In genomic region chr11:102289511-102290100, GRCm38 (mm10) we compare ENCODE assay signal across 20 mouse cellular contexts. TPM values are rescaled to one million over a fixed set of nuclear protein-coding genes. Genes with fewer than 3 reads are reported as not detected.
DNase-seq lines count a peak whose midpoint lies in the region; ATAC-seq and TF ChIP-seq lines count a peak whose summit lies in the region.
"Had no signal": no experiment of that assay in that cellular context is flagged by ENCODE, and none has a peak within 500 bp of the region (broad histone marks: within the 10 kb centered on the region; RNA-seq: fewer than 3 reads in every experiment).

No protein-coding gene starts in this region.

- TF ChIP-seq EP300 in CH12.LX (IDR thresholded peaks at IDR 0.05; ENCODE audit: low read length), result no peak

- TF ChIP-seq CTCF in CH12.LX (conservative IDR thresholded peaks at IDR 0.05 in 1 of 2, IDR thresholded peaks at IDR 0.05 in 1 of 2; ENCODE audit: low read depth in 2 of 2, low read length in 2 of 2), result no peak
- TF ChIP-seq CTCF in embryonic fibroblast, embryonic 13.5 days (IDR thresholded peaks at IDR 0.05; ENCODE audit: borderline replicate concordance, insufficient read depth, low read length), result no peak

- peak overlapping the region; percentile 22; the same call in 1 of the 2 replicates for H3K27ac ChIP-seq in liver, embryonic 12.5 days
- no peak overlapping the region for H3K27ac ChIP-seq in CH12.LX (ENCODE audit: insufficient read depth, low read depth)
- no peak overlapping the region for H3K27ac ChIP-seq in embryonic fibroblast, embryonic 13.5 days (ENCODE audit: insufficient read depth, low read length)
- H3K27ac ChIP-seq: forebrain, embryonic 13.5 days had no signal

- H3K4me2 ChIP-seq in liver, embryonic 12.5 days, result no peak overlapping the region
- no peak overlapping the region for H3K4me2 ChIP-seq in CH12.LX (ENCODE audit: insufficient read depth, low read depth, poor library complexity, severe bottlenecking)
- H3K4me2 ChIP-seq: forebrain, embryonic 13.5 days; heart, embryonic 12.5 days had no signal

- peaks cover 4% of the 10 kb centered on the region; the same call in 1 of the 2 replicates for H3K79me2 ChIP-seq in CH12.LX (replicated peaks; ENCODE audit: control insufficient read depth, extremely low read depth, insufficient read depth, poor library complexity, severe bottlenecking)

- H3K36me3 ChIP-seq in liver, embryonic 12.5 days, result peaks cover 76% of the 10 kb centered on the region
- peaks cover 62 to 84% of the 10 kb centered on the region in 2 experiments for H3K36me3 ChIP-seq in CH12.LX (replicated peaks in 1 of 2; ENCODE audit: control insufficient read depth in 1 of 2, insufficient read depth in 1 of 2, low read length in 1 of 2)

- TF ChIP-seq POLR2A in CH12.LX (IDR thresholded peaks at IDR 0.05; ENCODE audit: low read depth, low read length), result no peak
- peak; percentile 25; the same call in 1 of the 2 replicates for TF ChIP-seq POLR2A in embryonic fibroblast, embryonic 13.5 days (IDR thresholded peaks at IDR 0.05; ENCODE audit: low read depth, low read length)

- H3K9me3 ChIP-seq in liver, embryonic 12.5 days (replicated peaks), result no peaks in the 10 kb centered on the region
- no peaks in the 10 kb centered on the region for H3K9me3 ChIP-seq in CH12.LX (replicated peaks; ENCODE audit: low read length)
- H3K9me3 ChIP-seq: forebrain, embryonic 13.5 days; heart, embryonic 12.5 days; megakaryocyte, embryonic 14.5 days had no signal

- ATAC-seq in liver, embryonic 12.5 days, result no peak
- ATAC-seq: forebrain, embryonic 13.5 days; inflammation-experienced regulatory T-cells, adult 6 months; liver, postnatal 0 days had no signal

- no peak overlapping the region for H3K9ac ChIP-seq in liver, embryonic 12.5 days
- H3K9ac ChIP-seq in CH12.LX (ENCODE audit: insufficient read depth, low read depth), result no peak overlapping the region
- H3K9ac ChIP-seq: heart, embryonic 12.5 days; liver, postnatal 0 days had no signal

- no peak for TF ChIP-seq RAD21 in CH12.LX (IDR thresholded peaks at IDR 0.05; ENCODE audit: low read depth, low read length)

- in situ Hi-C loops in CH12.LX (cut with MboI; ENCODE audit: low pct_ligation_motif_present, low pct_unique_long_range_greater_than_20kb, low sequenced_read_pairs), result loop anchor here (5.0 kb wide), 1 partner anchor 123 kb away; no protein-coding TSS in a partner anchor

- peaks cover 55% of the 10 kb centered on the region for H3K4me1 ChIP-seq in liver, embryonic 12.5 days
- peaks cover 16 to 57% of the 10 kb centered on the region in 2 experiments for H3K4me1 ChIP-seq in CH12.LX (ENCODE audit: control insufficient read depth in 1 of 2, insufficient read depth in 2 of 2)
- H3K4me1 ChIP-seq in embryonic fibroblast, embryonic 13.5 days (ENCODE audit: control insufficient read depth, insufficient read depth, low read length), result peaks cover 2% of the 10 kb centered on the region; the same call in 1 of the 2 replicates

- dilution Hi-C loops in CH12.LX (cut with MboI; ENCODE audit: extremely low pct_ligation_motif_present, extremely low pct_unique_long_range_greater_than_20kb, low sequenced_read_pairs), result no loop called here

- intact Hi-C loops in heart, postnatal 36 days (cut with DNase I), result no loop called here

- WGBS in liver, embryonic 12.5 days (ENCODE audit: insufficient replicate concordance), result 60% methylated on average over 6 of the region's 6 CpGs

- no peaks in the 10 kb centered on the region for H3K27me3 ChIP-seq in liver, embryonic 12.5 days (replicated peaks)
- H3K27me3 ChIP-seq in CH12.LX (replicated peaks), result no peaks in the 10 kb centered on the region
- H3K27me3 ChIP-seq: forebrain, embryonic 13.5 days; heart, embryonic 12.5 days; megakaryocyte, embryonic 14.5 days had no signal

- H3K4me3 ChIP-seq in liver, embryonic 12.5 days, result no peak overlapping the region
- H3K4me3 ChIP-seq in CH12.LX (replicated peaks in 1 of 3; ENCODE audit: low read depth in 2 of 3, low read length in 2 of 3, poor library complexity in 1 of 3), result no peak overlapping the region
- H3K4me3 ChIP-seq in embryonic fibroblast, embryonic 13.5 days (ENCODE audit: insufficient read depth, low read length), result no peak overlapping the region
- H3K4me3 ChIP-seq: forebrain, embryonic 13.5 days; heart, embryonic 12.5 days; megakaryocyte, embryonic 14.5 days had no signal

- peak; percentile 92 for DNase-seq in heart, adult 11 months
- DNase-seq in heart, postnatal 36 days, result no peak
- DNase-seq in liver (no peak), CH12.LX (ENCODE audit: extremely low read depth) (no peak)
- DNase-seq in layer of hippocampus, adult 11-12 months (ENCODE audit: low spot score), result no peak
- DNase-seq: adrenal gland, postnatal 25 days; cerebellum, adult 9-10 months; gastrocnemius, postnatal 25 days; kidney, adult 9 months; layer of hippocampus, postnatal 36 days; liver, postnatal 0 days; lung, postnatal 14 days; right cerebral cortex, postnatal 25 days; thymus, postnatal 14 days had no signal

TF ChIP-seq in CH12.LX, 34 proteins besides CTCF, POLR2A, EP300 and RAD21:
- TF ChIP-seq MXI1 (IDR thresholded peaks at IDR 0.05; ENCODE audit: low read depth, low read length), result no peak
- TF ChIP-seq E2F4 (IDR thresholded peaks at IDR 0.05; ENCODE audit: insufficient replicate concordance, low read depth, low read length), result no peak
- TF ChIP-seq ZMIZ1 (IDR thresholded peaks at IDR 0.05; ENCODE audit: low read depth, low read length), result peak; percentile 30; the same call in 1 of the 2 replicates
- TF ChIP-seq POLR2AphosphoS2 (IDR thresholded peaks at IDR 0.05; ENCODE audit: low read depth, low read length), result no peak
TF ChIP-seq in CH12.LX: peak in this region for 1.

RNA-seq across cellular contexts. Expression of gene Tmub2, which starts 4.9 kb away (rescaled TPM):
- 10 to 100 TPM; 25.2 to 26.7 TPM for total RNA-seq in heart, postnatal 36 days (2021)
- 28.4 and 28.9 TPM in 2 replicates for polyA plus RNA-seq in liver, embryonic 12.5 days (2016; fragmentation: Nextera tagmentation; extraction: Ambion mirVana)
- 27.8 and 31.0 TPM in 2 replicates for total RNA-seq in CH12.LX (2012; rRNA removed)
- total RNA-seq in CH12.LX (2014; rRNA removed), result 24.8 and 27.0 TPM in 2 replicates
- polyA plus RNA-seq in CH12.LX (2012; ENCODE audit: insufficient read length, low read depth), result 32.4 and 32.9 TPM in 2 replicates
- polyA plus RNA-seq in embryonic fibroblast, embryonic 13.5 days (2011; ENCODE audit: insufficient read length, low read depth, missing spikeins), result 37.7 and 44.6 TPM in 2 replicates

RNA-seq across cellular contexts. Expression of gene Atxn7l3, which starts 6.8 kb away (rescaled TPM):
- 10 to 100 TPM; 22.9 to 24.2 TPM for total RNA-seq in heart, postnatal 36 days (2021)
- polyA plus RNA-seq in liver, embryonic 12.5 days (2016; fragmentation: Nextera tagmentation; extraction: Ambion mirVana), result 7.3 and 7.5 TPM in 2 replicates
- total RNA-seq in CH12.LX (2012; rRNA removed) (46.6 and 51.3 TPM in 2 replicates), CH12.LX (2014; rRNA removed) (38.3 and 40.7 TPM in 2 replicates)
- polyA plus RNA-seq in CH12.LX (2012; ENCODE audit: insufficient read length, low read depth), result 52.0 and 59.0 TPM in 2 replicates
- polyA plus RNA-seq in embryonic fibroblast, embryonic 13.5 days (2011; ENCODE audit: insufficient read length, low read depth, missing spikeins), result 50.7 and 55.6 TPM in 2 replicates

RNA-seq across cellular contexts. Expression of gene Asb16, which starts 21.1 kb away (rescaled TPM):
- total RNA-seq in heart, postnatal 36 days (2021), result 1 to 10 TPM in 1 of 2 experiments, under 1 TPM in 1; 0.73 to 1.1 TPM
- polyA plus RNA-seq in liver, embryonic 12.5 days (2016; fragmentation: Nextera tagmentation; extraction: Ambion mirVana), result 0.05 TPM in 1 of 2 replicates, not detected in the other
- total RNA-seq in CH12.LX (2012; rRNA removed) (0.04 TPM in 1 of 2 replicates, not detected in the other), CH12.LX (2014; rRNA removed) (not detected in 2 replicates)
- not detected in 2 replicates for polyA plus RNA-seq in CH12.LX (2012; ENCODE audit: insufficient read length, low read depth)
- polyA plus RNA-seq in embryonic fibroblast, embryonic 13.5 days (2011; ENCODE audit: insufficient read length, low read depth, missing spikeins), result 0.37 and 0.45 TPM in 2 replicates
- polyA plus RNA-seq: forebrain, embryonic 13.5 days; inflammation-experienced regulatory T-cells, adult 6 months; liver, postnatal 0 days had no signal

RNA-seq across cellular contexts. Expression of gene Ubtf, which starts 29.9 kb away (rescaled TPM):
- total RNA-seq in heart, postnatal 36 days (2021), result 10 to 100 TPM; 57.2 to 60.4 TPM
- 97.2 and 98.8 TPM in 2 replicates for polyA plus RNA-seq in liver, embryonic 12.5 days (2016; fragmentation: Nextera tagmentation; extraction: Ambion mirVana)
- 126 and 142 TPM in 2 replicates for total RNA-seq in CH12.LX (2012; rRNA removed)
- total RNA-seq in CH12.LX (2014; rRNA removed), result 89.9 and 99.8 TPM in 2 replicates
- polyA plus RNA-seq in CH12.LX (2012; ENCODE audit: insufficient read length, low read depth), result 124 and 149 TPM in 2 replicates
- polyA plus RNA-seq in embryonic fibroblast, embryonic 13.5 days (2011; ENCODE audit: insufficient read length, low read depth, missing spikeins), result 75.5 and 102 TPM in 2 replicates

RNA-seq across cellular contexts. Expression of gene BC030867, which starts 40.9 kb away (rescaled TPM):
- under 1 TPM; 0.14 to 0.25 TPM for total RNA-seq in heart, postnatal 36 days (2021)
- 19.5 and 19.7 TPM in 2 replicates for polyA plus RNA-seq in liver, embryonic 12.5 days (2016; fragmentation: Nextera tagmentation; extraction: Ambion mirVana)
- 25.6 and 26.2 TPM in 2 replicates for total RNA-seq in CH12.LX (2012; rRNA removed)
- 9.7 and 11.4 TPM in 2 replicates for total RNA-seq in CH12.LX (2014; rRNA removed)
- polyA plus RNA-seq in CH12.LX (2012; ENCODE audit: insufficient read length, low read depth), result 34.0 and 35.2 TPM in 2 replicates
- 6.5 and 10.2 TPM in 2 replicates for polyA plus RNA-seq in embryonic fibroblast, embryonic 13.5 days (2011; ENCODE audit: insufficient read length, low read depth, missing spikeins)
- total RNA-seq: gastrocnemius, postnatal 25 days had no signal
